Mouse (Mus musculus) limb, embryonic 14.5 days (tissue): ENCODE measurements at regions not wholly inside any gene's neighbourhood (a gene's known extent, or its start where the extent isn't known, plus 50 kb on each side); places are given as distances from the start of the nearest gene placed in this dataset.

Source experiments
- ATAC-seq: fragments of 200-750 bp; cut with Nextera tagmentation; 2 replicates; pipeline ENCODE4 v1.8.0; 2017; ENCODE audit warnings: low read depth, moderate number of reproducible peaks, moderate TSS enrichment; ENCODE audit not compliant: low FRiP score
- DNase-seq: peaks from one replicate; pipeline ENCODE4 v3.0.0-alpha.2; 2015; ENCODE audit warnings: low spot score
- H3K27ac ChIP-seq: fragments of 300-500 bp; sonication (generic); replicated peaks from 2 replicates; pipeline ENCODE4 v1.5.1; 2014; ENCODE audit warnings: low read depth, mild to moderate bottlenecking, low read length, moderate library complexity, mixed read lengths
- H3K27me3 ChIP-seq: fragments of 300-500 bp; sonication (generic); 2 replicates; pipeline ENCODE4 v1.6.1; 2014; ENCODE audit warnings: low read length, mixed read lengths; ENCODE audit not compliant: control insufficient read depth, insufficient read depth
- H3K36me3 ChIP-seq: fragments of 300-500 bp; sonication (generic); 2 replicates; pipeline ENCODE4 v1.6.1; 2014; ENCODE audit warnings: mild to moderate bottlenecking, low read length, moderate library complexity, mixed read lengths; ENCODE audit not compliant: control insufficient read depth, insufficient read depth
- H3K4me1 ChIP-seq: fragments of 300-500 bp; sonication (generic); 2 replicates; pipeline ENCODE4 v1.6.1; 2014; ENCODE audit warnings: antibody characterized with exemption, low read length, mixed read lengths; ENCODE audit not compliant: control insufficient read depth, insufficient read depth
- H3K4me2 ChIP-seq: fragments of 300-500 bp; sonication (generic); replicated peaks from 2 replicates; pipeline ENCODE4 v1.6.1; 2014; ENCODE audit warnings: low read depth, mild to moderate bottlenecking, low read length, moderate library complexity; ENCODE audit not compliant: severe bottlenecking
- H3K4me3 ChIP-seq: fragments of 300-500 bp; sonication (generic); replicated peaks from 2 replicates; pipeline ENCODE4 v1.5.1; 2014; ENCODE audit warnings: low read length
- H3K9ac ChIP-seq: fragments of 300-500 bp; sonication (generic); 2 replicates; pipeline ENCODE4 v1.6.1; 2014; ENCODE audit warnings: mild to moderate bottlenecking, low read depth, low read length, moderate library complexity; ENCODE audit not compliant: severe bottlenecking
- H3K9me3 ChIP-seq: fragments of 300-500 bp; sonication (generic); 2 replicates; pipeline ENCODE4 v1.6.1; 2016; ENCODE audit warnings: low read length; ENCODE audit not compliant: control insufficient read depth
- POLR2A ChIP-seq: fragments of 200-500 bp; IDR thresholded peaks from 2 replicates; pipeline ENCODE4 v1.8.0; 2012; ENCODE audit warnings: inconsistent platforms, mild to moderate bottlenecking, moderate library complexity, borderline replicate concordance; ENCODE audit not compliant: insufficient read depth, insufficient read length; ENCODE audit errors: extremely low read depth
- WGBS: fragments of 180-500 bp; shearing (Covaris S2); extraction: QIAGEN DNeasy Blood & Tissue Kit; methylation state at CpG from one replicate; pipeline ENCODE4 v1.1.7; 2014; 5-methylcytosine and 5-hydroxymethylcytosine counted together

DNA sequence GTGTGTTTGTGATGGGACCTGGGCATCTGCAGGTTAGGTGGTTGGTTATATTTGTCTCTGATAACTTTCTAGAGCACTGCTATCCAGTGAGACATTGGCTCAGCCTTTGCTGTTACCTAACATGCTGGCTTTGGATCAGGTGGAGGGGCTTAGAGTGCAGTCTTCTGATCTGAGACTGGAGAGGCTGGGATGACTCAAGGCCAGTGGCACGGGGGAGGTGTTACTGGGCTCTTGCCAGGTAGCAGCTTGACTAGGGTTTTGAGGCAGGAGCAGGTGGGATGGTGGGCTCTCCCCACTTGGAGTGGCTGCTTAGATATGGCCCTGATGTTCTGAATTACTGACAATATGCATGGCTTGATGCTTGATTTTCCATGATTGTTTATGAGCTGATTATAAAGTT lies 236.0 kb downstream of the Zfp704 start:
- Histone ChIP-seq H3K9ac (no peak overlapping the region), H3K4me1 (no peaks in the 10 kb centered on the region), H3K9me3 (0 out of 2 replicates have a peak, but pooled peaks cover 2% of the 10 kb centered on the region), H3K27ac (no peak overlapping the region), H3K4me2 (no peak overlapping the region), H3K27me3 (no peaks in the 10 kb centered on the region), H3K36me3 (no peaks in the 10 kb centered on the region), H3K4me3 (no peak overlapping the region)
- WGBS: 50% methylated on average over 1 of the region's 1 CpGs
- no peak for TF ChIP-seq POLR2A
- no peak for DNase-seq
- ATAC-seq: no peak

DNA sequence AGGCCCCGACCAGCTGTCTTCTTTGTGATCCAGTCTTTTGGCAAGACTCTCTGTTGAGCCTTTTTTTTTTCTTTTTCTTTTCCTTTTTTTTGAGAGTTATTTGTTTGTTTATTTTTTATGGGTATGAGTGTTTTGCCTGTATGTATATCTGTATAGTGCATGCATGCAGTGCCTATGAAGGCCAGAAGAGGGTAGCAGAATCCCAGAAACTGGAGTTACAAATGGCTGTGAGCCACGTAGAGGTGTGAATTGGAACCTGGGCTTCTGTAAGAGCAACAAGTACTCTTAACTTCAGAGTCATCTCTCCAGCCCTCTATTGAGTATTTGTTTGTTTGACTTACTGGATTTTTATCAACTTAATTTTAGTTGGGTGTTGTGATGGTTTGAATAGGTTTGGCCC lies 239.8 kb downstream of the Zfp704 start:
- no peak overlapping the region for H3K4me2 ChIP-seq
- DNase-seq (no peak), ATAC-seq (no peak)
- H3K9ac ChIP-seq: no peak overlapping the region
- no peak overlapping the region for H3K27ac ChIP-seq
- 83% methylated on average over 2 of the region's 2 CpGs for WGBS
- no peak overlapping the region for H3K4me3 ChIP-seq
- TF ChIP-seq POLR2A: no peak
- no peaks in the 10 kb centered on the region for H3K27me3 ChIP-seq
- H3K9me3 ChIP-seq: 0 out of 2 replicates have a peak, but pooled peaks cover 2% of the 10 kb centered on the region
- no peaks in the 10 kb centered on the region for H3K36me3 ChIP-seq
- H3K4me1 ChIP-seq: no peaks in the 10 kb centered on the region

DNA sequence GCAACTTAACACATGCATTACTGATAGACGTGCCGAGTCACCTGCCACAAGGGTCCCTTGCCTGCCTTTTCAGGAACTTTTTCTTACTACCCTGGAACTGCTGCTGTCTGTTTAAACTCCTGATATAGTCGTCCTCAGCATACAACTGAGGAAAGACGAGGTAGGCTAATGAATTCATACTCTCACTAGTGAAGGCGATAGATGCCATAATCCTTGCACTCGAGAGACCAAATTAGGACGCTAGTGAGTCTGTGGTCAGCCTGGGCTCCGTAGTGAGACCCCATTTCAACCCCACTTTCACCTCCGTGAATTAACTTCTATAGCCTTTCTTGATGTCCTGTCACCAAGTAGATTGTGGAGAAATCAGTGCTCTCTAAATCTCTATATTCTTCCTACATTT lies 244.1 kb downstream of the Zfp704 start:
- ATAC-seq (no peak), DNase-seq (no peak)
- Histone ChIP-seq H3K27me3 (no peaks in the 10 kb centered on the region), H3K36me3 (no peaks in the 10 kb centered on the region), H3K4me2 (no peak overlapping the region), H3K9me3 (0 out of 2 replicates have a peak, but pooled peaks cover 2% of the 10 kb centered on the region), H3K27ac (no peak overlapping the region), H3K4me1 (no peaks in the 10 kb centered on the region), H3K9ac (no peak overlapping the region), H3K4me3 (no peak overlapping the region)
- no peak for TF ChIP-seq POLR2A
- WGBS: 81% methylated on average over 9 of the region's 9 CpGs

DNA sequence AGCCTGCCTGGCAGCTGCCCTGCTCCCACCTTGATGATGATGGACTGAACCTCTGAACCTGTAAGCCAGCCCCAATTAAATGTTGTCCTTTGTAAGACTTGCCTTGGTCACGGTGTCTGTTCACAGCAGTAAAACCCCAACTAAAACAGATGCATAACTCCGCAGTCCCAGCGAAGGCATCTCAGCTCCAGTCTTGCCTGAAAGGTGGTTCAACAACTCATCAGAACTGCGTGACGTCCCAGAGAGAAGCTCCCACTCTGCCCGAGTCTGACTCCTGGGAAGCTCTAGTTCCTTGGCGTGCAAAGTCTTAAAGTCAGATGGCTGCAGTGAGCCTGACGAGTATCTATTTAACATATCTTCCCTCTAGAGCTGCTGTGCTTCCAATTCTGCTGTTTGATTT lies 250.7 kb downstream of the Zfp704 start:
- Histone ChIP-seq H3K27me3 (no peaks in the 10 kb centered on the region), H3K9me3 (no peaks in the 10 kb centered on the region), H3K36me3 (no peaks in the 10 kb centered on the region), H3K4me2 (no peak overlapping the region), H3K9ac (no peak overlapping the region), H3K4me3 (no peak overlapping the region), H3K27ac (no peak overlapping the region), H3K4me1 (no peaks in the 10 kb centered on the region)
- 87% methylated on average over 8 of the region's 8 CpGs for WGBS
- DNase-seq: no peak
- no peak for ATAC-seq
- no peak for TF ChIP-seq POLR2A

DNA sequence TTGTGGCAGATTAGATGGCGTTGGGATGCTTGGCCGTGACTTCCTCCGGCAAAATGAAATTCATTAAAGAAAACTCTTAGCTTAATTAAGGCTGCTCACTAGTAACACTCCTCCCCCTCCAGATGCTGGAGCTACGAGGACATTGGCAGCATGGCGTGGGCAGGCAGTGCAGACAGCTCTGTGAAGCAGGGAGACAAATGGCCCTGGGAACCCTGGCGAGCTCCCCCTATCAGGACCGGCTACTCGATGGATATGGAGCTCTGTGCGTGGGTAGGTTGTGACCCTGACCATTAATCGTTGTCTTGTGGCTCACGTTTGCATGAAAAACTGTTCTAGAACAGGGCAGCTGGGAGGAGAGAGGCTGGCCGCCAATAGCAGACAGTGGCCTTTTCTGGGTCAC lies 251.8 kb downstream of the Zfp704 start:
- no peak for ATAC-seq
- no peak for DNase-seq
- WGBS: 35% methylated on average over 12 of the region's 12 CpGs

DNA sequence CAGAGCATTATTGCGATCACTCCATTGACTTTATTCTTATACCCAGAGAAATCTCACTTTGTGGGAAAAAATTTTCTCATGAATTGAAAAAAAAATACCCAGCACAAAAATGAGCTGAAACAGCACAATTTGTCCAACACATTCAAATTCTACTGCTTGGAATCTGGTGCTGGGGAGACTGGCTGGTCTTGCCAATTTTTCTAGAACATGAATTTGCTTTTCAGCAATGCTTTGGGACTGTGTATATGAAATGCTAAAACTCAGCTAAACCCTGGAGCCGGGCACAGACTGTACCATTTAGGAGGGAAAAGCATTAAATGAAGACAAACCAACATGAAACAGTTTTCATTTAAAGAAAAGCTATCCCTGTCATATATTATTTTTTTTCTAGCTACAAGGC lies 252.2 kb downstream of the Zfp704 start:
- TF ChIP-seq POLR2A: no peak
- Histone ChIP-seq H3K4me2 (no peak overlapping the region), H3K27me3 (no peaks in the 10 kb centered on the region), H3K27ac (no peak overlapping the region), H3K4me1 (no peaks in the 10 kb centered on the region), H3K9me3 (no peaks in the 10 kb centered on the region), H3K36me3 (no peaks in the 10 kb centered on the region), H3K4me3 (no peak overlapping the region), H3K9ac (no peak overlapping the region)
- no peak for ATAC-seq
- DNase-seq: no peak
- WGBS: 82% methylated on average over 2 of the region's 2 CpGs

More for the DNA sequence above, 251.8 kb downstream of the Zfp704 start:
- no peak overlapping the region for H3K27ac ChIP-seq
- no peak overlapping the region for H3K9ac ChIP-seq
- H3K4me3 ChIP-seq: no peak overlapping the region
- H3K36me3 ChIP-seq: no peaks in the 10 kb centered on the region
- no peak overlapping the region for H3K4me2 ChIP-seq
- no peak for TF ChIP-seq POLR2A
- H3K9me3 ChIP-seq: no peaks in the 10 kb centered on the region
- no peaks in the 10 kb centered on the region for H3K27me3 ChIP-seq
- no peaks in the 10 kb centered on the region for H3K4me1 ChIP-seq
